Mouse (Mus musculus): ENCODE results near the gene B3gntl1. TPM values are rescaled to one million over a fixed set of nuclear protein-coding genes. Genes with fewer than 3 reads are reported as not detected.

The B3gntl1 gene
- total RNA-seq (2021) = 1 to 10 TPM; 5.5 to 7.0 TPM
- long read RNA-seq, experiment 1, partial matches to known transcripts = 1 of 5 reads
- long read RNA-seq, experiment 1, other reads (novel, unspliced or antisense) = 1 of 5 reads
- long read RNA-seq, experiment 2, partial matches to known transcripts = 1 of 10 reads
- long read RNA-seq, experiment 2, other reads (novel, unspliced or antisense) = 5 of 10 reads

DNA sequence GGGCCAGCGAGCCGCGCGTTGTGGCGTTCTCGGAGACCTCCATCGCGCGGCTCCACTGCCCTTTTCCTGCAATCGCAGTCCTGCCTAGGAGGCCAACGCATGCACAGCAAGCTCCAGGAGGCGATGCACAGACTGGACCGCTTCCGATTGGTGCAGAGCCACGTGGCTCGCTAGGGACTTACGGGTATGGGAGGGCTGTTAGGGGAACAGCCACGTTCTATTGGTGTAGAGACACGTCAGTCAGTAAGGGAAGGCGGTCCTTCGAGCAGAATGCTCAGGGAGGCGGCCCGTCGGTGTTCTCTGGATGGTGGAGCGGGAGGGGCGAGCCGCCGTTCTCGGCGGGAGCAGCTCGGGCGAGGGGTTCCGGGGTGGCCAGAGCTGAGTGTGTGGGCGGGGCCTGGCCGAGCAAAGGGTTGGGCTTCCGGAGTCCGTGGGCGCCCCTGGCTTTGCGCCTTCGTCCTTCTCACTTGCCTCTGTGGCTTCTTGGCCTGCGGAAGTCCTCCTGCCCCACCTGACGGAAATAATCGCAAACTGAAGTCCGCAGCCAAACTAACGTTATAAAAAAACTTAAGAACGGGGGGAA is at the start of gene B3gntl1:
B3gntl1 (minus strand) TSS at position 164 of the 583 bp plus-strand sequence.
- DNase-seq (ENCODE audit: low spot score in 2 of 2) = peak; percentile 99

GRCm38 (mm10) chr11:121722434-121722833 is 49.5 kb upstream of the B3gntl1 start:
- DNase-seq (ENCODE audit: low spot score in 2 of 2) = no peak

DNA sequence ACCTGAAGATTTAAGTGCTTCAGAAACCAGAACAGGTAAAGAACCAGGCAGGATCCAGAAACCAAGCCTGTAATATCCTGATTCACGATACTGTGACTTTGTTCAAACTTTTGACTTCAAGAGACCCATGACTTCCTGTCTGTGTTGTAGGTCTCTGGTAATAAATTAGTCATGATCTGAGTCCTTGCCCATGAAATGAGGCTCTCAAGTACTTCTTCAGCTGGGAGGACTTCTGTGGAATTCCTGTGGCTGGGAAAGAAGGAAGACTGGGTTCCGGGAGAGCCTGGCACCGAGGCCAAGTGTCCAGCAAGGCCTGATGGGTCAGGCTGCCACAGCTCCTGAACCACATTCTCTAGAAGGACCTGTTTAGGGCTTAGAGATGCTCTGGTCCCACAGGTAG is 47.8 kb upstream of the B3gntl1 start:
- DNase-seq (ENCODE audit: low spot score in 2 of 2) = no peak

DNA sequence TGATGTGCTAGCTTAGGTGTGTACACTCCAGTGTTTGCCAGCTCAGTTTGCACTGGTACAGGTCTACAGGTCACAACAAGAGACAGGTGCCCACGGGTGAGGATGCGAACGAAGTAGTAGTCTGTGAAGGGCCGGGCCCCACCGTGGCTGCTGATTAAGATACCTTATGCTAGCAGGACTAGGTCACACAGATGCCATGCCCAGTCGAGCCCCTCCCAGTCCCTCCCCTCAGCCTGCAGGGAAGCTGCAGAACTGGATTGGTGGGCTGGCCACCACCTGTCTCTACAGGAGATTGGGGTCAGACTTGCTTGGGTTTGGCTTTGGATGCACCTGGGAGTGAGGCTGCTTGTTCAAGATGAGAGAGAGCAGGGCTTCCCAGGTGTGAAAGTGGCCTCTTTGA is 44.8 kb upstream of the B3gntl1 start:
- DNase-seq (ENCODE audit: low spot score in 2 of 2) = no peak

- DNase-seq (ENCODE audit: low spot score in 2 of 2) = no peak
Measured at GRCm38 (mm10) chr11:121714745-121715485, 42.0 kb upstream of the B3gntl1 start.

GRCm38 (mm10) chr11:121713569-121713968 is 40.6 kb upstream of the B3gntl1 start:
- DNase-seq (ENCODE audit: low spot score in 2 of 2) = no peak

DNA sequence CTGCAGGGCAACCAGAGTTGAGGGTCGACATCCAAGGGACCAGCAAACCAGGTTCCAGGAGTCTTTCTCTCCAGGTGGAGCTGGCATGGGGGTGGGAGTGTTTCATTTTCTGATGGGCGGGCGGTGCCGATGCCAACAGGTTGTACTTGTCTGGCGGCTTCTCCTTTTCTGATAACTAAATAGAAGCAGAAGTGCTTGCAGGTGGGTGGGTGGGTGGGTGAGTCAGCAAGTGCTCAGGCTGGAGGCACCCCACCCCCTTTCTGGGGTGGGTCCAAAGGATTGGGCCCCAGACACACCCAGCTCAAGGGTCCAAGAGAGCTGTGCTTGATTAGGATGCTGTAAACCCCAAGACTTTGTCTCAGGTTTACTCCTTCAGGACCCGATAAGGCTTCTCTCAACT is 40.0 kb upstream of the B3gntl1 start:
- DNase-seq (ENCODE audit: low spot score in 2 of 2) = no peak

DNA sequence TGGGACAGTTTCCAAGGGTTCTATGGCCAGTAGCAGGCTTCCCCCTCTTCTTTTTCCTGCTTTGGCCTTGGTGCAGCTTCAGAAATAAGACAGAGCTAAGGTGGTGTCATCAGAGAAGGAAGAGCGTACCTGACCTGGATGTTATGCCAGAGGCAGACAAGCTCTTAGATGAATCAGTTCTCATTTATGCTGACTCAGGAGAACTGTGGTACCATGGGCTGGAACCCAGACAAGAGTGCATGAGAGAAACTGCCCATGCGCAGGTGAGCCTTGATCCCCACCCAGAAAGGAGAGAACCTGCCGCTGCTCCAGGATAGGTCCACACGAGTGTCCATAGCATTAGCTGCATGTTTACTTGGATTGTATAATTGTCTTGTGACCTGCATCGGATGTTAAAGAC is 37.3 kb upstream of the B3gntl1 start:
- no peak for DNase-seq (ENCODE audit: low spot score in 2 of 2)

GRCm38 (mm10) chr11:121709278-121709677 is 36.3 kb upstream of the B3gntl1 start:
- DNase-seq (ENCODE audit: low spot score in 2 of 2) = no peak

DNA sequence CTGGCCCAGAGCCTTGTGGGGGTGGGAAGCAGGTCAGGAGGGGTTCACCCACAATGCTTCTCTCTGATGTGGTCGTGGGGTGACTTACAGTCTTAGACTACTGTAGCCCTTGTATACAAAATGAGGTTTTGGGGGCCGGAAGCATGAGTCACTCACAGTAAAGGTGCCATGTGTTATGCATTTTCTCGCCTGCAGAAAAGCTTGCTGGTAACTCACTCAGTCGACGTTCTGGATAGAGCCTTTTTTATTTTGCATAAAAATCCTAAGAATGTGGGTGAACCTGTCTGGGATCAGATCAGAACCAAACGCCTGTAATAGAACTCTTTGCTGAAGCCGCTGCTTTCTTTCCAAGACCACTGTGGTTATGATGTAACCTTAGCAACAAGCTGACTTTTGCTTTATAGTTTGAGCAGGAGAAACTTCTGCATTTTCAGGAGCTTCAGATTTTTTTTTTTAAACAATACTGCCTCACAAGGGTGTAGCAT is 33.6 kb upstream of the B3gntl1 start:
- DNase-seq (ENCODE audit: low spot score in 2 of 2) = peak; percentile 28 to 51

GRCm38 (mm10) chr11:121703619-121704215 is 30.8 kb upstream of the B3gntl1 start:
- no peak for DNase-seq (ENCODE audit: low spot score in 2 of 2)

- peak; percentile 61 to 78 for DNase-seq (ENCODE audit: low spot score in 2 of 2)
Measured at GRCm38 (mm10) chr11:121702895-121703618, 30.1 kb upstream of the B3gntl1 start.

- peak; percentile 70 to 82 for DNase-seq (ENCODE audit: low spot score in 2 of 2)
Measured at GRCm38 (mm10) chr11:121702111-121702894, 29.4 kb upstream of the B3gntl1 start.

DNA sequence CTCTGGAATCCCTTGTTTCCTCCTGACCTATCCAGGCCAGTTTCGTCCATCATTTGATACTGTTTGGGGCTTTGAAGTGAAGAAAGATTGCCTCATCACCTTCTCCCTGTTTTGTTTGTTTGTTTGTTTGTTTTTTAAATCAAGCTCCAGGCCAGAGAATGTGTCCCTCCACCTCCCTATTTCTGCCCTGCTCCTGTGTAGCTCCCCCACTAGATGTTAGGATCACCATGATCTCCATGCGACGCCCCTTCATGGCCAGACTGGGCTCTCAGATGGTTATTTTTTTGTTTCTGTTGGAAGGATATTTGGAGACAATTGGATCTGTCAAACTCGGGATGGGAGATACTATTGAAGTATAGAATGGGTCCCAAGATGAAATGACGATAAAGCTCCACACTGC is 28.3 kb upstream of the B3gntl1 start, which contains the start of gene Metrnl:
Metrnl (plus strand) TSS at position 301 of the 400 bp plus-strand sequence.
- no peak for DNase-seq (ENCODE audit: low spot score in 2 of 2)

- no peak for DNase-seq (ENCODE audit: low spot score in 2 of 2)
Measured at GRCm38 (mm10) chr11:121698381-121698955, 25.5 kb upstream of the B3gntl1 start.

DNA sequence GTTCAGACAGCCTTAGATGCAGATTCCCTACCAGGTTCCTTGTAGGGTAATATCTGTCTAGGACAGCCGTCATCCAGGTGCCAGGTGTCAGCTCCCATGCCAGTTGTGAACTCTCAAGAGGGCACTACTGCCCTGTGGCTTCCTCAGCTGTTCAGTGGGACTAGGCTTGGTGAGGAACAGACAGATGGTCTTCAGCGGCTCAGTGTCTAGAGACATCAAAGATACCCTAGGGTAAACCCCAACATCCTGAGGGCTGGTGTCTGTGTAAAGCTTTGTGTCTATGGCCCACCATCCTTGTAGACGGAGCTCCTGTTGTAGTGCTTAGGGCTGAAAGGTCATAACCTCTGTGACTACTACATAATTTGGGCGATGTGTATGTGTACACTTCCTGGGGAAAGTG is 24.3 kb upstream of the B3gntl1 start:
- DNase-seq (ENCODE audit: low spot score in 2 of 2) = no peak

GRCm38 (mm10) chr11:121695304-121696064 is 22.5 kb upstream of the B3gntl1 start:
- no peak for DNase-seq (ENCODE audit: low spot score in 2 of 2)

DNA sequence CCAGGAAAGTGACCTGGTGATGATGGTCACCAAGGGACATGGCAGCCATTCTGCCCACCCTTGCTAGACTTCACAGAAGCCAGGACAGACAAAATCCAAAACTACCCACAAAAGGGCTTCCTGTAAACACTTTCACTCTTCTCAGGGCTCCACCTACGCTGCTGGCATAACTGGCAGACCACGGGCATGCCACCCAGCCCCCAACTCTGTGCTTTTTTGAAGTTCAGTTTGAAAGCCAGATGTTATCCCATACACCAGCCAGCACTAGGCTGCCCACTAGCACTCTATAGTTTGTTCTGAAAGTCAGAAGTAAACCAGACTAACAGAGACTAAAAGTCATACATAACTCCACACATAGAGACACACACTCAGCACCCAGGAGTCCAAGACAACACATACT is 15.1 kb upstream of the B3gntl1 start:
- DNase-seq (ENCODE audit: low spot score in 2 of 2) = no peak

- no peak for DNase-seq (ENCODE audit: low spot score in 2 of 2)
Measured at GRCm38 (mm10) chr11:121686674-121687073, 13.7 kb upstream of the B3gntl1 start.
